Mouse (Mus musculus): ENCODE results near the gene Gpc2. TPM values are rescaled to one million over a fixed set of nuclear protein-coding genes. Genes with fewer than 3 reads are reported as not detected.
A peak's percentile ranks its signal among the peaks of the same experiment; 100 is the strongest.

The Gpc2 gene
- polyA plus RNA-seq, 1 experiment from 2014 or later, result 34.9 TPM

DNA sequence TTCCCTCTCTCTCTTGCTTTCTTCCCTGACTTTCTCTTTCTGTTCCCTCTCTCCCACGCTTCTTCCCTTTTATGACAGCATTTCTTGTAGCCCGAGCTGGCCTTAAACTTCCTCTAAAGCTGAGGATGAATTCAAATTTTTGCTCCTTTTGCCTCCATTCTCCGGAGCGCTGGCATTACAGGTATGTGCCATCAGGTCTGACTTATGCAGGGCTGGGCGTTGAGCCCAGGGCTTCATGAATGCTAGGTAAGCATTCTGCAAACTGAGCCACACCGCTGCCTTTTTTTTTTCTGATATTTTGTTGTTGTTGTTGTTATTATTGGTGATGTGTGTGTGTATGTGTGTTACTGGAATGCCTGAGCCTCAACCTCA lies 15.6 kb downstream of the Gpc2 start:
- Histone ChIP-seq H3K27ac (ENCODE audit: low read depth, low read length) (peak overlapping the region; percentile 65; the same call in 1 of the 2 replicates), H3K9me3 (replicated peaks; ENCODE audit: control insufficient read depth, low read length) (no peaks in the 10 kb centered on the region), H3K4me1 (ENCODE audit: control insufficient read depth, insufficient read depth, low read length) (peaks cover 5% of the 10 kb centered on the region), H3K27me3 (replicated peaks; ENCODE audit: control insufficient read depth, insufficient read depth, low read length) (no peaks in the 10 kb centered on the region), H3K9ac (ENCODE audit: low read length) (peak overlapping the region; percentile 95), H3K36me3 (ENCODE audit: control insufficient read depth, insufficient read depth, low read length) (peaks cover 32% of the 10 kb centered on the region), H3K4me2 (ENCODE audit: low read length) (peak overlapping the region; percentile 97), H3K4me3 (ENCODE audit: low read depth, low read length) (peak overlapping the region; percentile 90)
- WGBS, result 17% methylated on average over 6 of the region's 6 CpGs
- DNase-seq (ENCODE audit: low spot score) (no peak), ATAC-seq (peak; percentile 13; the same call in 1 of the 2 replicates)

DNA sequence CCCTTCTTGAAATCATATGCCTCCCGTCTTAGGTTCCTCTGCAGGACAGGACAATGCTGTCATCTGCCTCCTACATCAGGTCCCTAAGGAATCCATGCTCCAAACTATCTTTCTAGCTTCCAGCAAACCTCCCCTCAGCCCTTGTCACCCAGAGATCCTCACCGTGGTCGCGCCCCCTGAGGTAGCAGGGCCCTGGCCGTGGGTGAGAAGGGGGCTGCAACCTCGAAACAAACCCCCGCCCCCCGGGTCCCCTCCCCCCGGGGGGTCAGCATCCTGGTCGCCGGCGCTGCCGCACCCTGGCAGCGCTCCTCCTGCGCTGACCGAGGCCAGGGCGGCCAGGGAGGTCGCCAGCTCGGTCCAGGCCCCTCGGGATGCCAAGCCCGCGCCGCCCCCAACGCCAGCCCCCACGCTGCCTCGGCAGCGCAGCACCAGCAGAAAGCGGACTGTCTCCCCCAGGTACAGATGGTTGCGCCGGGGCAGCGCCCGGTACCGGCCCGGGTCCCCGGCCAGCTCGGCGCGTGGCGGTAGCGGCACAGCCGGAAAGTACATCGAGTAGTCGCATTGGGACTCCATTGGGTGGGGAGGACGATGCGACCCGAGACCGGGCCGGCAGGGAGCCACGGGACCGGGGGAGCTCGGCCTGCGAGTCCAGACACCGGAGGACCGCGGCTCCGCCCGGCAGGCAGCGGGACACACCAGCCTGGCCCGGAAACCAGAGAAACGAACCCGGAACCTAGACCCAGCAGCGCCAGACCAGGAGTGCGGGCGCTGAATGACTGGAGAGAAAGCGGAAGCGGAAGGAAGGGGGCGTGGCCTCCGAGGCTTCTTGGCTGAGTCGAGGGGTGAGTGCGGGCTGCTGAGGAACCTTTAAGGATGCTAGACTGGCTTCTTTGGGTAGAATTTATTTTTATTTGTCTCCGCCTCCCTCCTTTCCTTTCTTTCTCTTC lies 16.3 kb downstream of the Gpc2 start, which contains the start of gene BC037034:
Gene BC037034, minus strand, starts transcription at position 774 of the 947 bp plus-strand sequence.
- Histone ChIP-seq H3K9me3 (replicated peaks; ENCODE audit: control insufficient read depth, low read length) (no peaks in the 10 kb centered on the region), H3K4me2 (ENCODE audit: low read length) (peak within 1 kb of the TSS; percentile 97), H3K4me3 (ENCODE audit: low read depth, low read length) (peak within 1 kb of the TSS; percentile 90), H3K9ac (ENCODE audit: low read length) (peak within 1 kb of the TSS; percentile 95), H3K27ac (ENCODE audit: low read depth, low read length) (peak within 1 kb of the TSS; percentile 65; the same call in 1 of the 2 replicates), H3K4me1 (ENCODE audit: control insufficient read depth, insufficient read depth, low read length) (peaks cover 5% of the 10 kb centered on the region), H3K36me3 (ENCODE audit: control insufficient read depth, insufficient read depth, low read length) (peaks cover 39% of the 10 kb centered on the region), H3K27me3 (replicated peaks; ENCODE audit: control insufficient read depth, insufficient read depth, low read length) (no peaks in the 10 kb centered on the region)
- ATAC-seq (peak; percentile 95), DNase-seq (ENCODE audit: low spot score) (peak; percentile 94)
- under 1% methylated on average over 64 of the region's 71 CpGs for WGBS

DNA sequence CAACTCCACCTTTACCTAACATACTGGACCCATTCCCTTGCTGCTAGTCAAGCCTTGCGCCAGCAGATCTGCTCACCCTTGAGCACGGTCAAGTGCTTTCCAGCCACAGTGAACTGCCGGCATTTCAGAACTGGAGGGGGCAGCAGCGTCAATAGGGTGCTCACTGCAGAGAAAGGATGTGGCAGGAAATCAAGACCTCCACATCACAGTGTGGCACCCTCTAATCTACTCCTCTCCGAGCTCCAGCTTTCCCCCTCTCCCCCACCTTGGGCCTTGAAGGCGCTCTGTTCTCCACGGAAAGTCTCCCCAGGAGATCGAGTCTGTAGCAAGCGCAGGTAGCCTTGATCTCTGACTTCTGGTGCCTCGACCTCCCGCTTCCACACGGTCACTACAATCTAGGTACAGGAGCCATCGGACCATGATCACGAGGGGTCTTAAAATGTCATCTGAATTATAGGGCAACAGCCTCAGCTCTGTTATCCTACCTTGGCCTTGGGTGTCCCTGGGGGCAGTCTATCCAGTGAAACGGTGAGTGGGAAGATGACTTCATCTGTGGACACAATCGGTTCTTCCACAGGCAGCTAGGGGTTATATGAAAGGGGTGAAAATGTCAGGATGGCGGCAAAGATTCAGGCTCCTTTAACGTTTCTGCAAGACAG lies 17.1 kb downstream of the Gpc2 start:
- Histone ChIP-seq H3K4me2 (ENCODE audit: low read length) (peak overlapping the region; percentile 97), H3K4me3 (ENCODE audit: low read depth, low read length) (peak overlapping the region; percentile 90), H3K27ac (ENCODE audit: low read depth, low read length) (no peak overlapping the region), H3K9me3 (replicated peaks; ENCODE audit: control insufficient read depth, low read length) (no peaks in the 10 kb centered on the region), H3K4me1 (ENCODE audit: control insufficient read depth, insufficient read depth, low read length) (peaks cover 5% of the 10 kb centered on the region), H3K36me3 (ENCODE audit: control insufficient read depth, insufficient read depth, low read length) (peaks cover 42% of the 10 kb centered on the region), H3K9ac (ENCODE audit: low read length) (peak overlapping the region; percentile 95), H3K27me3 (replicated peaks; ENCODE audit: control insufficient read depth, insufficient read depth, low read length) (no peaks in the 10 kb centered on the region)
- DNase-seq (ENCODE audit: low spot score), result no peak
- no peak for ATAC-seq
- 69% methylated on average over 18 of the region's 18 CpGs for WGBS

DNA sequence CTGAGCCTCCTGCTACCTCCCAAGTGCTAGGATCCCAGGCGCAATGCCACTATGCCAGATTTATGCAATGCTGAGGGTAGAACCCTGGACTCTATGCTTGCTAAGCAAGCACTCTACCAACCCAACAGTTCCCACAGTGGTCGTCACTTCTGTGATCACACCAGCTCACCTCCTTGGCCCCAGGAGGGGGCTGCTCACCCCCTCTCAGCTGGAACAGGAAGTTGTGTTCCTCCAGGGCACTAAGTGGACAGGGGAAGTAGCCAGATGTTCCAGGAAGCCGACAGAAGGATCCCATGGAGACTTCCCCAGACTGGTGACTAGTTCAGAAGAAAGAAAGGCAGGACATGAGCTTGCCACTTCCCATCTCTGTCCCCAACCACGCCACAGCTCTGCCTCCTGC lies 17.8 kb downstream of the Gpc2 start:
- Histone ChIP-seq H3K36me3 (ENCODE audit: control insufficient read depth, insufficient read depth, low read length) (peaks cover 42% of the 10 kb centered on the region), H3K9me3 (replicated peaks; ENCODE audit: control insufficient read depth, low read length) (no peaks in the 10 kb centered on the region), H3K27me3 (replicated peaks; ENCODE audit: control insufficient read depth, insufficient read depth, low read length) (no peaks in the 10 kb centered on the region), H3K4me3 (ENCODE audit: low read depth, low read length) (no peak overlapping the region), H3K27ac (ENCODE audit: low read depth, low read length) (no peak overlapping the region), H3K4me1 (ENCODE audit: control insufficient read depth, insufficient read depth, low read length) (peaks cover 5% of the 10 kb centered on the region), H3K9ac (ENCODE audit: low read length) (no peak overlapping the region), H3K4me2 (ENCODE audit: low read length) (no peak overlapping the region)
- ATAC-seq (no peak), DNase-seq (ENCODE audit: low spot score) (no peak)
- WGBS, result 86% methylated on average over 4 of the region's 4 CpGs

DNA sequence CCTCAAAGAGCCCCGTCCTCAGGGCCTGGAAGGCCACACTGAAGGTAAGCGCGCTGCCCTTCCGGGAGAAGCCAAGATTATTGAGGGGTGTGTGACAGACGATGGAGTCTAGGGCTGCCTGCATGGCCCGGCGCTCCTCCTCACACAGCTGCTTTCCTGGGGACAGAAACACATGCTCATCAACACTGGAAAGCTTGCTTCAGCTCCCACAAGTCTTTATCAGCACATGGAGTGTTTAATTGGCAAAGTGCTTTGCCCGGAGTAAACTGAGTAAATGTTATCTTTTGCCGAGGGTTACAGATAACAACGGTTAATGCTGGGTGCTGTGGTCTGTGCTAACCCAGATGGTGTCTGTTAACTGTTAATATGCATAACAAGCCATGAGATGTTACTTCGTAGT lies 19.0 kb downstream of the Gpc2 start:
- Histone ChIP-seq H3K9me3 (replicated peaks; ENCODE audit: control insufficient read depth, low read length) (no peaks in the 10 kb centered on the region), H3K27ac (ENCODE audit: low read depth, low read length) (no peak overlapping the region), H3K27me3 (replicated peaks; ENCODE audit: control insufficient read depth, insufficient read depth, low read length) (no peaks in the 10 kb centered on the region), H3K4me1 (ENCODE audit: control insufficient read depth, insufficient read depth, low read length) (peaks cover 9% of the 10 kb centered on the region), H3K4me2 (ENCODE audit: low read length) (no peak overlapping the region), H3K4me3 (ENCODE audit: low read depth, low read length) (no peak overlapping the region), H3K36me3 (ENCODE audit: control insufficient read depth, insufficient read depth, low read length) (peaks cover 39% of the 10 kb centered on the region), H3K9ac (ENCODE audit: low read length) (no peak overlapping the region)
- ATAC-seq, result no peak
- no peak for DNase-seq (ENCODE audit: low spot score)
- 93% methylated on average over 11 of the region's 11 CpGs for WGBS

DNA sequence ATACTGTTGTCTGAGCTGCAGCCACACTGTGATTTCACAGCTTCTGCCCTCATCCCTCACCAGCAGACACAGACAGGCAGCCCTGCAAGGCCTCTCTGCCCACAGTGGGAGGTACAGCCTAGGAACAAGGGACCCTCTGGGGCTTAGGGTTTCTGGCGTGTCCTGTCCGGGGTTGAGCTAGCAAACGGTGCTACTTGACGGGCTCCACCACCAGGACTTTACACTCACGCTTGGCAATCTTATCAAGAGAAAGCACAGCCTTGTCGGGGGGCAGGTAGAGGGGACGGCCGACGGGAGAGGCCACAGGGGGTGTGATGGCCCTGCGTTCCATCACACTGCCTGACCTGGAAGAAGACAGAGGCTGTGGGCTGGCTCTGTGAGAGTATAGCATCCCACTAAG lies 19.8 kb downstream of the Gpc2 start:
- Histone ChIP-seq H3K4me1 (ENCODE audit: control insufficient read depth, insufficient read depth, low read length) (peaks cover 10% of the 10 kb centered on the region), H3K4me3 (ENCODE audit: low read depth, low read length) (no peak overlapping the region), H3K9me3 (replicated peaks; ENCODE audit: control insufficient read depth, low read length) (no peaks in the 10 kb centered on the region), H3K27me3 (replicated peaks; ENCODE audit: control insufficient read depth, insufficient read depth, low read length) (no peaks in the 10 kb centered on the region), H3K36me3 (ENCODE audit: control insufficient read depth, insufficient read depth, low read length) (peaks cover 39% of the 10 kb centered on the region), H3K27ac (ENCODE audit: low read depth, low read length) (no peak overlapping the region), H3K4me2 (ENCODE audit: low read length) (no peak overlapping the region), H3K9ac (ENCODE audit: low read length) (no peak overlapping the region)
- no peak for ATAC-seq
- 86% methylated on average over 10 of the region's 10 CpGs for WGBS
- DNase-seq (ENCODE audit: low spot score), result no peak

DNA sequence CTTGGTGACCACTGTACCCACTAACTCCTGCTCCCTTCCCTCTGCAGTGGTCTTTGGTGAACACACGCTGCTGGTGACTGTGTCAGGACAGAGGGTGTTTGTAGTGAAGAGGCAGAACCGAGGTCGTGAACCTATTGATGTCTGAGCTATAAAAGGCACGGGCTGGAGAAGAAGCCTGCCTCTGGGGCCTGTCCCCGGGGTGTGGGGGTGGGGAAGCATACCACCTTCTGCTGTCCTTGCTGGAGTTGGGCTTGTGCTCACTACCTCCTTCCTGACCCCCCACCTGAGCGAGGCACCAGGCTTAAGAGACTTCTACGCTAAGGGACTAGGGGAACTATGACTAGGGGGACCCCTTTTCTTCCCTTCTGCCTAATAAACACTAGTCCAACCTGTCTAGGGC lies 20.8 kb downstream of the Gpc2 start:
- H3K27me3 ChIP-seq (replicated peaks; ENCODE audit: control insufficient read depth, insufficient read depth, low read length), result no peaks in the 10 kb centered on the region; the same call in 1 of the 2 replicates
- no peak overlapping the region for H3K4me3 ChIP-seq (ENCODE audit: low read depth, low read length)
- 90% methylated on average over 7 of the region's 7 CpGs for WGBS
- no peak overlapping the region for H3K27ac ChIP-seq (ENCODE audit: low read depth, low read length)
- no peak for ATAC-seq
- DNase-seq (ENCODE audit: low spot score), result no peak
- no peaks in the 10 kb centered on the region for H3K9me3 ChIP-seq (replicated peaks; ENCODE audit: control insufficient read depth, low read length)
- peaks cover 13% of the 10 kb centered on the region for H3K4me1 ChIP-seq (ENCODE audit: control insufficient read depth, insufficient read depth, low read length)
- peaks cover 39% of the 10 kb centered on the region for H3K36me3 ChIP-seq (ENCODE audit: control insufficient read depth, insufficient read depth, low read length)
- no peak overlapping the region for H3K9ac ChIP-seq (ENCODE audit: low read length)
- H3K4me2 ChIP-seq (ENCODE audit: low read length), result no peak overlapping the region

DNA sequence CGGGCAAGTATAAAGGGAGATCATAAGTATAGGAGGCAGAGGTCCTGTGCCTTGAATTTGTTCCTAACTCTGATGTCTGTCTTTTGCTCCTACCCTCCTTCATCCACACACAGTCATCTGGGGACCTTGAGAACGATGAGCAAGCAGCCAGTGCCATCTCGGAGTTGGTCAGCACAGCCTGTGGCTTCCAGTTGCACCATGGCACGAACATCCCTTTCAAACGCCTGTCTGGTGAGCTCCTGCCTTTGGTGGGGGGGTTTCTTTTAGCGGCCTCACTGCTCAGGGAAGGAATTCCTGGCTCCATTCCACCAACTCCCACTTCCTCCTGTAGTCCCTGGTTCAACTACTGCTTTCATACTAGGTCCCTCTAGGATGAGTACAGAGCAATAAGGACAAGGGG lies 21.3 kb downstream of the Gpc2 start:
- no peak overlapping the region for H3K4me2 ChIP-seq (ENCODE audit: low read length)
- H3K4me1 ChIP-seq (ENCODE audit: control insufficient read depth, insufficient read depth, low read length), result peaks cover 13% of the 10 kb centered on the region
- H3K36me3 ChIP-seq (ENCODE audit: control insufficient read depth, insufficient read depth, low read length), result peaks cover 39% of the 10 kb centered on the region
- no peak overlapping the region for H3K27ac ChIP-seq (ENCODE audit: low read depth, low read length)
- WGBS, result 88% methylated on average over 6 of the region's 6 CpGs
- H3K27me3 ChIP-seq (replicated peaks; ENCODE audit: control insufficient read depth, insufficient read depth, low read length), result no peaks in the 10 kb centered on the region; the same call in 1 of the 2 replicates
- no peaks in the 10 kb centered on the region for H3K9me3 ChIP-seq (replicated peaks; ENCODE audit: control insufficient read depth, low read length)
- no peak overlapping the region for H3K4me3 ChIP-seq (ENCODE audit: low read depth, low read length)
- no peak for ATAC-seq
- no peak overlapping the region for H3K9ac ChIP-seq (ENCODE audit: low read length)
- DNase-seq (ENCODE audit: low spot score), result no peak

All from forebrain, embryonic 14.5 days (tissue).